Mouse (Mus musculus): ENCODE data around the gene Mrvi1.

DNA sequence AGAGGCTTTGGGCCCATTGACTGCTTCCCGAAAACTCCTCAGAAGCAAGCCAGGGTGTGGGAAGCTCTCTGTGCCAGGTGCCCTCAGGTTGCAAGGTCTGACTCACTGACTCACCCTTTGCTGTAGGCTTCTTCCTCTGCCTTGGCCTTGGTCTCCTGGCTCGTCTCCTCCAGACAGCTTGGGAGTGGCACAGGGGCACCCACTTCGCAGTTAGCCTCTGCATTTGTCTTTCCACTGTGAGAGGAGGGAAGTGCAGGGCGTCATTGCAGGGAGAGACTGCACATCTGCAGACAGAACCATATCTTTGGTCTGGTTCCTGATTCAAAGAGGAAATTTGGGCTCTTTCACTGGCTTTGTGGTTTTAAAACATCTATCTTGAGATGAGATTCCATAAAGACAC lies 104.2 kb downstream of the Mrvi1 start:
- TF ChIP-seq POLR2A (IDR thresholded peaks at IDR 0.05; ENCODE audit: insufficient read length, low read depth) (no peak), MYOD1 (IDR thresholded peaks at IDR 0.05; ENCODE audit: control insufficient read depth in 1 of 3, insufficient read length in 2 of 3, low read depth in 2 of 3) (no peak), TCF12 (IDR thresholded peaks at IDR 0.05; ENCODE audit: insufficient read depth, poor library complexity, severe bottlenecking) (no peak), USF1 (IDR thresholded peaks at IDR 0.05; ENCODE audit: low read depth) (no peak), MYOG (IDR thresholded peaks at IDR 0.05; ENCODE audit: control insufficient read depth in 1 of 3, insufficient read depth in 1 of 3, insufficient read length in 2 of 3, low read depth in 2 of 3) (no peak), CEBPB (IDR thresholded peaks at IDR 0.05; ENCODE audit: insufficient read depth, poor library complexity, severe bottlenecking) (no peak), POLR2AphosphoS2 (IDR thresholded peaks at IDR 0.05; ENCODE audit: insufficient read length, low read depth) (no peak), REST (IDR thresholded peaks at IDR 0.05; ENCODE audit: insufficient read depth, insufficient read length) (no peak), MAX (IDR thresholded peaks at IDR 0.05; ENCODE audit: low read depth) (no peak), E2F4 (IDR thresholded peaks at IDR 0.05; ENCODE audit: insufficient read depth) (no peak), SRF (IDR thresholded peaks at IDR 0.05; ENCODE audit: control insufficient read depth, insufficient read length, low read depth) (no peak), TCF3 (IDR thresholded peaks at IDR 0.05; ENCODE audit: insufficient read length, low read depth) (no peak)
